ENCODE assay signal across 18 mouse cellular contexts in the genomic region with DNA sequence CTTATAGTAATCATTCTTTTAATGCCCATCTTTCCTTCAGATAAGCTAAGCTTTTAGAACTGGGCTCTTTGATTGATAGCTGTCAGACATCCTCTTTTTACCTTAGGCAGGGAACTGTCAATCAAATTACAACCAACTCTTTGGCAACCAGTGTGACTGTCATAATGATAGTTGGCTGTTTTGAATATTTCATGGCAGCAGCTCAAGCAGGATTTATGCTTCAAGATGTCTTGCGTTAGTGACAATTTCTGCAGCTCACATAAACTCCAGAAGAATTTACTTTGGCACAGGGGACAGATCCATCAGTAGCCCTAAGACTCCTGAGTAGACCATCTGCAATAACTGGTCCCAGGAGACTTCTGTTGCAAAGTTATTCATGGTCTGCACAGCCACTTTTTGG.
"Had no signal": no experiment of that assay in that cellular context is flagged by ENCODE, and none has a peak within 500 bp of the region (broad histone marks: within the 10 kb centered on the region; RNA-seq: fewer than 3 reads in every experiment).

No protein-coding gene starts in this region.

- H3K9me3 ChIP-seq: midbrain, embryonic 10.5 days; midbrain, embryonic 12.5 days; neural tube, embryonic 13.5 days; neural tube, embryonic 15.5 days had no signal

- H3K9ac ChIP-seq: lung, embryonic 14.5 days; midbrain, embryonic 12.5 days; neural tube, embryonic 13.5 days; neural tube, embryonic 15.5 days had no signal

- H3K4me1 ChIP-seq: midbrain, embryonic 10.5 days; midbrain, embryonic 12.5 days; neural tube, embryonic 13.5 days; neural tube, embryonic 15.5 days had no signal

- H3K27ac ChIP-seq: midbrain, embryonic 10.5 days; midbrain, embryonic 12.5 days; neural tube, embryonic 13.5 days; neural tube, embryonic 15.5 days had no signal

- DNase-seq: lung, embryonic 14.5 days; lung, postnatal 10 days; lung, postnatal 4 days; midbrain, embryonic 14.5 days; retina, postnatal 1 day; right cerebral cortex, adult 18-20 months; right cerebral cortex, postnatal 25 days; right cerebral cortex, postnatal 4 days; spleen, adult 18-20 months; thymus, adult 18-20 months; thymus, postnatal 14 days; thymus, postnatal 36 days had no signal

- H3K27me3 ChIP-seq: midbrain, embryonic 12.5 days; neural tube, embryonic 13.5 days; neural tube, embryonic 15.5 days had no signal

- H3K4me3 ChIP-seq: midbrain, embryonic 10.5 days; midbrain, embryonic 12.5 days; myocyte; neural tube, embryonic 13.5 days; neural tube, embryonic 15.5 days had no signal

- H3K36me3 ChIP-seq: midbrain, embryonic 10.5 days; midbrain, embryonic 12.5 days; neural tube, embryonic 13.5 days; neural tube, embryonic 15.5 days had no signal

- ATAC-seq: midbrain, embryonic 16.5 days had no signal

- H3K4me2 ChIP-seq: lung, embryonic 14.5 days; midbrain, embryonic 12.5 days; neural tube, embryonic 13.5 days; neural tube, embryonic 15.5 days had no signal
